Mouse (Mus musculus) C2C12 (cell line): ENCODE measurements around the gene Cbx7. TPM values are rescaled to one million over a fixed set of nuclear protein-coding genes. Genes with fewer than 3 reads are reported as not detected.
"Not testable (repeated sequence)": the region's sequence is repeated elsewhere in the genome, so short reads cannot be mapped to it uniquely, and the experiment has no call there.

Experiments used
- H3K27me3 ChIP-seq: one replicate; pipeline ENCODE4 v1.6.1; 2011; ENCODE audit not compliant: control insufficient read depth, insufficient read depth, insufficient read length
- H3K36me3 ChIP-seq: one replicate; pipeline ENCODE4 v1.6.1; 2011; ENCODE audit not compliant: control insufficient read depth, insufficient read depth
- H3K4me3 ChIP-seq: one replicate; pipeline ENCODE4 v1.5.1; 2011; ENCODE audit warnings: mild to moderate bottlenecking, control low read depth; ENCODE audit not compliant: poor library complexity, insufficient read depth, severe bottlenecking
- H3K79me2 ChIP-seq: one replicate; pipeline ENCODE4 v1.6.1; 2011; ENCODE audit not compliant: control insufficient read depth, insufficient read depth
- H3K79me3 ChIP-seq: one replicate; pipeline ENCODE4 v1.6.1; 2011; ENCODE audit warnings: low read depth, control low read depth
- H3ac ChIP-seq: one replicate; pipeline ENCODE3; 2011; ENCODE audit warnings: low read depth; ENCODE audit not compliant: control insufficient read depth, insufficient read length
- CEBPB ChIP-seq: IDR thresholded peaks from one replicate; pipeline ENCODE4 v1.6.1; 2011; ENCODE audit warnings: low read depth, mild to moderate bottlenecking, control low read depth, moderate library complexity
- CTCF ChIP-seq: IDR thresholded peaks from one replicate; pipeline ENCODE4 v1.5.1; 2011; ENCODE audit not compliant: control insufficient read depth, insufficient read depth, insufficient read length
- FOSL1 ChIP-seq: IDR thresholded peaks from one replicate; pipeline ENCODE4 v1.8.0; 2011; ENCODE audit warnings: mild to moderate bottlenecking, low read length; ENCODE audit not compliant: poor library complexity, insufficient read depth, severe bottlenecking
- MAX ChIP-seq: IDR thresholded peaks from one replicate; pipeline ENCODE4 v1.6.1; 2011; ENCODE audit warnings: mild to moderate bottlenecking, control low read depth
- MYOD1 ChIP-seq: IDR thresholded peaks from one replicate; pipeline ENCODE4 v1.6.1; 2011; ENCODE audit warnings: low read depth; ENCODE audit not compliant: control insufficient read depth, insufficient read length
- MYOG ChIP-seq: IDR thresholded peaks from one replicate; pipeline ENCODE4 v1.6.1; 2011; ENCODE audit not compliant: control insufficient read depth, insufficient read length; ENCODE audit errors: extremely low read depth
- USF1 ChIP-seq: IDR thresholded peaks from one replicate; pipeline ENCODE4 v1.6.1; 2011; ENCODE audit warnings: low read depth, mild to moderate bottlenecking, control low read depth, moderate library complexity
- polyA plus RNA-seq: library from polyadenylated mRNA; unstranded; fragments of >200 nt; fragmentation: generic; extraction: Trizol; gene quantifications from one replicate; pipeline ENCODE4 v1.2.1, GENCODE M21; 2012; ENCODE audit warnings: missing spikeins

Cbx7 gene
- polyA plus RNA-seq, 1 experiment: 5.9 TPM

DNA sequence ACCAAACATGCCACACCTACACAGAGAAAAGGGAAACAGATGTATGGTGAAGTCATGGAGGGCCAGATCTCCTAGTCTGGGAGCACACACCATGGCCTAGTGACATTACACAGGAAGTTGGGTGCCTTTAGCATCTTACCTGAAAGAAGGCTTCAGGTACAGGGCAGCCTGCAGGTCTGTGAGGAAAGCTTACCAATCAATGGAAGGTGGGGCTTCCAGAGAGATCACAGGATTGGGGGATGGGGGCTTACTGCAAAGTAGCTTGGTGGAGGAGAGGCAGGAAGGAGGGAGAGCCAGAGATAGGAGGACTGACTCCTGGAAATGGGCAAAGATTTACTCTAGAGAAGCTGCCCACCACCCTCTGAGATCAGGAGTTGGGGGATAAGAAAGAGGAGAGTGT lies 67.0 kb downstream of the Cbx7 start:
- Histone ChIP-seq H3K27me3 (no peaks in the 10 kb centered on the region), H3K36me3 (peaks cover 38% of the 10 kb centered on the region), H3ac (no peak overlapping the region), H3K79me3 (no peaks in the 10 kb centered on the region), H3K79me2 (no peaks in the 10 kb centered on the region), H3K4me3 (no peak overlapping the region)
- TF ChIP-seq MYOG (no peak), USF1 (no peak), MAX (no peak), CTCF (no peak), FOSL1 (no peak), CEBPB (no peak), MYOD1 (no peak)

DNA sequence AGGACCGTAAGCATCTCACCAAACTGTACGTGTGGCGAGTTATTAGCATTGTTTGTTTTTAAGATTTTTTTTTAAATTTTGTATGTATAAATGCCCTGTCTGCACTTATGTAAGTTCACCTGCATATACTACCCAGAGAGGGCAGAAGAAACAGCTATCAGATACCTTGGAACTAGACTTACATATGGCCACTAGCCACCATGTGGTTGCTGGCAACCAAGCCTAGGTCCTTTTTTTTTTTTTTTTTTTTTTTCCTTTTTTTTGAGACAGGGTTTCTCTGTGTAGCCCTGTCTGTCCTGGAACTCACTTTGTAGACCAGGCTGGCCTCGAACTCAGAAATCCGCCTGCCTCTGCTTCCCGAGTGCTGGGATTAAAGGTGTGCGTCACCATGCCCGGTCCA lies 67.8 kb downstream of the Cbx7 start:
- not testable (repeated sequence) for H3K79me2 ChIP-seq, H3K79me3 ChIP-seq, H3ac ChIP-seq, H3K27me3 ChIP-seq, H3K4me3 ChIP-seq
- peaks cover 38% of the 10 kb centered on the region for H3K36me3 ChIP-seq

DNA sequence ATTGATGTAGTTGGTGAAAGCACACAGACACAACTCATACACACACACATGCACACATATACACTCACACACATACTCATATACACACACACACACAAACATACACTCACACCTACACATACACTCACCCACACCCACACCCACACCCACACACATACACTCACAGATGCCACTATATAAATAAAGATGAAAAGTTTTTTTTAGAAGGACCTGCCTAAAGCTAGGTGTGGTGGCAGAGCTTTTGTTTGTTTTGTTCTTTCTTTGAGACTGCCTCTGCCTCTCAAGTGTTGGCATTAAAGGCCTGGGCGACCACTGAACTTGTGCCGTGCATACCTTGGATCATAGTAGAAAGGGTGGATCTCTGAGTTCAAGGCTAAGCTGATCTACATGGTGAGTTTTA lies 69.5 kb downstream of the Cbx7 start:
- Histone ChIP-seq H3K36me3 (peaks cover 32% of the 10 kb centered on the region), H3K27me3 (no peaks in the 10 kb centered on the region), H3K79me2 (no peaks in the 10 kb centered on the region), H3ac (no peak overlapping the region), H3K79me3 (no peaks in the 10 kb centered on the region), H3K4me3 (no peak overlapping the region)
- TF ChIP-seq USF1 (no peak), MAX (no peak), MYOG (no peak), MYOD1 (no peak), FOSL1 (no peak), CTCF (no peak), CEBPB (no peak)

DNA sequence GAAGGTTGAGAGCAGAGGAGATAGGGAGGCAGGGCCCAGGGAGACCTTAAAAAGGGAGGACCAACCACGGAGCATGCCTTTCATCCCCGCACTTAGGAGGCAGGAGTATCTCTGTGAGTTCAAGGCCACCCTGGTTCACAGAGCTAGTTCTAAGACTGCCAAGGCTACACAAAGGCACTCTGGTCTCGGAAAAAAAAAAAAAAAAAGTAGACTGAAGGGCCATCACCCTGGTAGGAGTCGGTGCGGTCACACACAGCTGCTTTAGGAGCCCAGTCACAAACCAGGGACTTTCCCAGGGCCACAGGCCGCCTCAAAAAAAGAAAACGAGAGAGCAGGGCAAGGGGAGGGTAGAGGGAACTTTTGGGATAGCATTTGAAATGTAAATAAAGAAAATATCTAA lies 70.2 kb downstream of the Cbx7 start:
- Histone ChIP-seq H3K36me3 (peaks cover 27% of the 10 kb centered on the region), H3K79me3 (no peaks in the 10 kb centered on the region), H3K4me3 (no peak overlapping the region), H3ac (no peak overlapping the region), H3K27me3 (no peaks in the 10 kb centered on the region), H3K79me2 (no peaks in the 10 kb centered on the region)
- TF ChIP-seq MAX: no peak
- TF ChIP-seq MYOD1: no peak
- no peak for TF ChIP-seq MYOG
- no peak for TF ChIP-seq USF1
- no peak for TF ChIP-seq FOSL1
- no peak for TF ChIP-seq CEBPB
- TF ChIP-seq CTCF: no peak

DNA sequence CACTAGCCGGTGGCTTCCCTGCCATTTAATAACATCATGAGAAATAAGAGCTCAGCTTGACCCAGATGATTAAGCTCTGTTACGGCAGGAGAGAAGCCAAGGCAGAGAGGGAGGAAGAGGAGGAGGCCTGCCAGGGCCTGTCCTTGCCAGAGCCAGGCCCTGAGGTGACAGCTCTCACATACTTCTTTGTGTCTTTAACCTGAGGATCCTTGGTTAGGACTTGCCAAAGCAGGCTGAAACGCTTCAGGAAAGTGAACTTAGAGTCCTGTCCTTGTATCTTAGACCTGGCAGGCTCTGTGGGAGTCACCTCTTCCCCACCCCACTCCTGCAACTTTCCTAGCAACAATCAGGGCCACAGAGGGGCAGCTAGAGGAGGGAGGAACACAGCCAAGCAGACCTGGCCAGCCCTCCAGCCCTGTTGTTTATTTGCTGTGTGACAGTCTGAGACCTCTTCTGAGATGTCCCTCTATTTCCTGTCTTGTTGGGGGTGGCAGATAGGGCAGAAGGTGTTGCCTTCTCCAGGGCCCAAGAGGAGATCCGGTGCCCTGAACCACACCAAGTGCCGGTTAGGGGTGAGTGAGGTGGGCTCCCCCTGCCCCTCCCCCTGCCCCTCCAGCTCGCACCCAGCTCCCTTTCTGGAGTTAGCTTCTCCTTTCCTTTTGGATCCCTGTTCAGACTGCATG lies 71.0 kb downstream of the Cbx7 start:
- peaks cover 27% of the 10 kb centered on the region for H3K36me3 ChIP-seq
- no peak overlapping the region for H3ac ChIP-seq
- peaks cover 2% of the 10 kb centered on the region for H3K79me3 ChIP-seq
- peaks cover under 1% of the 10 kb centered on the region for H3K79me2 ChIP-seq
- H3K27me3 ChIP-seq: no peaks in the 10 kb centered on the region
- no peak for TF ChIP-seq FOSL1
- TF ChIP-seq MAX: no peak
- no peak for TF ChIP-seq CTCF
- TF ChIP-seq MYOG: no peak
- no peak for TF ChIP-seq CEBPB
- TF ChIP-seq USF1: no peak
- no peak for TF ChIP-seq MYOD1
- no peak overlapping the region for H3K4me3 ChIP-seq

DNA sequence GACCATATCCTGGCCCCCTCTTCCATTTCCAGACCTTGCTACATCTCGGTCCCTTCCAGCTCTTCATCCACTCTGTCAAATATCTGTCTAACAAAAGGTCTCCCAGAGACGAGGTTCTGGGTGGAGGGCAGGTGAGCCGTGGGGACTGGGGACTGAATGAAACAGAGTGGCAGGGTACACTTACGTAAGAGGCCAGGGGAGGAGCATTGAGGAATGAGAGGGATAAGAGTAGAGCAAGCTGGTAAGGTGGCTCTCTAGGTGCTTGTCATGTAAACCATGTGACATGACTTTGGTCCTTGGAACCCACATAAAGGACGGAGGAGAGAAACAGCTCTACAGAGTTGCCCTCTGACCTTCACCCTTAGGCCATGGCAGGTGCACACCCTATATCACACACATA lies 71.9 kb downstream of the Cbx7 start:
- no peaks in the 10 kb centered on the region for H3K27me3 ChIP-seq
- no peak overlapping the region for H3ac ChIP-seq
- no peak for TF ChIP-seq MAX
- no peak for TF ChIP-seq CTCF
- TF ChIP-seq CEBPB: no peak

More for the DNA sequence above, 71.9 kb downstream of the Cbx7 start:
- peaks cover 10% of the 10 kb centered on the region for H3K79me2 ChIP-seq
- H3K4me3 ChIP-seq: no peak overlapping the region
- H3K36me3 ChIP-seq: peaks cover 24% of the 10 kb centered on the region
- H3K79me3 ChIP-seq: peaks cover 5% of the 10 kb centered on the region
